Mouse (Mus musculus): ENCODE measurements around the gene Zbtb16. TPM values are rescaled to one million over a fixed set of nuclear protein-coding genes. Genes with fewer than 3 reads are reported as not detected.

Zbtb16 gene
- total RNA-seq, 1 experiment: 0.36 TPM

- no peak overlapping the region for H3K27ac ChIP-seq (ENCODE audit: insufficient read depth, low read depth, low read length, poor library complexity, severe bottlenecking)
- H3K4me1 ChIP-seq (ENCODE audit: control insufficient read depth in 2 of 2, insufficient read depth in 2 of 2, low read length in 2 of 2, poor library complexity in 1 of 2): no peaks in the 10 kb centered on the region
- in situ Hi-C loops (cut with MboI; ENCODE audit: low sequenced_read_pairs in 2 of 2, unreplicated experiment in 2 of 2): loop anchor here in 1 of 2 experiments (25.0 kb wide), 1 partner anchor 289 kb away; the partner anchor contains the start of gene Htr3b
- H3K4me3 ChIP-seq (ENCODE audit: insufficient read depth in 1 of 2, low read depth in 1 of 2, low read length in 2 of 2, poor library complexity in 1 of 2, severe bottlenecking in 1 of 2): no peak overlapping the region
- no peak overlapping the region for H3K9ac ChIP-seq (ENCODE audit: insufficient read depth, low read depth, low read length, poor library complexity, severe bottlenecking)
- no peak for DNase-seq (ENCODE audit: low read depth, low spot score)
- TF ChIP-seq MAFK (IDR thresholded peaks at IDR 0.05; ENCODE audit: insufficient read depth, low read depth, low read length): no peak
- no peak for TF ChIP-seq HCFC1 (IDR thresholded peaks at IDR 0.05; ENCODE audit: borderline replicate concordance, insufficient read depth, low read length)
- no peak for TF ChIP-seq CHD2 (IDR thresholded peaks at IDR 0.05; ENCODE audit: low read depth, low read length)
- no peak for TF ChIP-seq ZNF384 (IDR thresholded peaks at IDR 0.05; ENCODE audit: low read depth, low read length)
- no peak for TF ChIP-seq ZC3H11A (IDR thresholded peaks at IDR 0.05; ENCODE audit: borderline replicate concordance, low read depth, low read length)
- no peaks in the 10 kb centered on the region for H3K36me3 ChIP-seq (ENCODE audit: control insufficient read depth, insufficient read depth, low read length, poor library complexity, severe bottlenecking)
- H3K9me3 ChIP-seq (ENCODE audit: control insufficient read depth, insufficient read depth, low read depth, low read length): no peaks in the 10 kb centered on the region
Measured at GRCm38 (mm10) chr9:48673213-48673612, 162.8 kb downstream of the Zbtb16 start.

- DNase-seq (ENCODE audit: low read depth, low spot score): no peak
- in situ Hi-C loops (cut with MboI; ENCODE audit: low sequenced_read_pairs in 2 of 2, unreplicated experiment in 2 of 2): loop anchor here in 1 of 2 experiments (25.0 kb wide), 1 partner anchor 290 kb away; the partner anchor contains the start of gene Htr3b
- H3K9ac ChIP-seq (ENCODE audit: insufficient read depth, low read depth, low read length, poor library complexity, severe bottlenecking): no peak overlapping the region
- no peak overlapping the region for H3K27ac ChIP-seq (ENCODE audit: insufficient read depth, low read depth, low read length, poor library complexity, severe bottlenecking)
- TF ChIP-seq MAFK (IDR thresholded peaks at IDR 0.05; ENCODE audit: insufficient read depth, low read depth, low read length): no peak
- no peaks in the 10 kb centered on the region for H3K4me1 ChIP-seq (ENCODE audit: control insufficient read depth in 2 of 2, insufficient read depth in 2 of 2, low read length in 2 of 2, poor library complexity in 1 of 2)
- H3K4me3 ChIP-seq (ENCODE audit: insufficient read depth in 1 of 2, low read depth in 1 of 2, low read length in 2 of 2, poor library complexity in 1 of 2, severe bottlenecking in 1 of 2): no peak overlapping the region
- H3K9me3 ChIP-seq (ENCODE audit: control insufficient read depth, insufficient read depth, low read depth, low read length): no peaks in the 10 kb centered on the region
- H3K36me3 ChIP-seq (ENCODE audit: control insufficient read depth, insufficient read depth, low read length, poor library complexity, severe bottlenecking): no peaks in the 10 kb centered on the region
Measured at GRCm38 (mm10) chr9:48671841-48672240, 164.2 kb downstream of the Zbtb16 start.

DNA sequence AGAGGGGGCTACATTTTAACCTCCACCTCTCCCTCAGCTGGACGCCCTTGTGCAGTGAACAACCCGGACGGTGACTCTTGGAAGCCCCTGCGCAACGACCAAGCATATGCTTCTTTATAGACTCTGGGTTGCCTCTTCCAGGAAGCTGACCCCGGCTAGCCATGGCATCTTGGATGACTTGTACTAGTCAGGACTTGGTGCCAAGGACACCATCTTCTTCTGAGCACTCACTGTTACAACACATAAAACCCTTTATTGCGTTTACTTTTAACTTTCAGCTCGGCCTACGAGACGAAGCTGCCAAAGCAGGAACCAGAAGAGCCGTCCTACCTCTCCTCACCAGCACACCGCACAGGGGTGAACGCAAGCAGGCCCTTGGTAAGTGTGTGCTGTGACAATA, 165.9 kb downstream of the Zbtb16 start:
- no peak for TF ChIP-seq CHD2 (IDR thresholded peaks at IDR 0.05; ENCODE audit: low read depth, low read length)
- no peak for TF ChIP-seq ZNF384 (IDR thresholded peaks at IDR 0.05; ENCODE audit: low read depth, low read length)
- no peak for TF ChIP-seq MAFK (IDR thresholded peaks at IDR 0.05; ENCODE audit: insufficient read depth, low read depth, low read length)
- no peak for TF ChIP-seq HCFC1 (IDR thresholded peaks at IDR 0.05; ENCODE audit: borderline replicate concordance, insufficient read depth, low read length)
- no peak for TF ChIP-seq ZC3H11A (IDR thresholded peaks at IDR 0.05; ENCODE audit: borderline replicate concordance, low read depth, low read length)
- no peak overlapping the region for H3K27ac ChIP-seq (ENCODE audit: insufficient read depth, low read depth, low read length, poor library complexity, severe bottlenecking)
- no peaks in the 10 kb centered on the region for H3K36me3 ChIP-seq (ENCODE audit: control insufficient read depth, insufficient read depth, low read length, poor library complexity, severe bottlenecking)
- no peaks in the 10 kb centered on the region for H3K9me3 ChIP-seq (ENCODE audit: control insufficient read depth, insufficient read depth, low read depth, low read length)
- no peak overlapping the region for H3K4me3 ChIP-seq (ENCODE audit: insufficient read depth in 1 of 2, low read depth in 1 of 2, low read length in 2 of 2, poor library complexity in 1 of 2, severe bottlenecking in 1 of 2)
- H3K9ac ChIP-seq (ENCODE audit: insufficient read depth, low read depth, low read length, poor library complexity, severe bottlenecking): no peak overlapping the region
- H3K4me1 ChIP-seq (ENCODE audit: control insufficient read depth in 2 of 2, insufficient read depth in 2 of 2, low read length in 2 of 2, poor library complexity in 1 of 2): no peaks in the 10 kb centered on the region
- no peak for DNase-seq (ENCODE audit: low read depth, low spot score)
- in situ Hi-C loops (cut with MboI; ENCODE audit: low sequenced_read_pairs in 2 of 2, unreplicated experiment in 2 of 2): loop anchor here in 1 of 2 experiments (25.0 kb wide), 1 partner anchor 292 kb away; the partner anchor contains the start of gene Htr3b

DNA sequence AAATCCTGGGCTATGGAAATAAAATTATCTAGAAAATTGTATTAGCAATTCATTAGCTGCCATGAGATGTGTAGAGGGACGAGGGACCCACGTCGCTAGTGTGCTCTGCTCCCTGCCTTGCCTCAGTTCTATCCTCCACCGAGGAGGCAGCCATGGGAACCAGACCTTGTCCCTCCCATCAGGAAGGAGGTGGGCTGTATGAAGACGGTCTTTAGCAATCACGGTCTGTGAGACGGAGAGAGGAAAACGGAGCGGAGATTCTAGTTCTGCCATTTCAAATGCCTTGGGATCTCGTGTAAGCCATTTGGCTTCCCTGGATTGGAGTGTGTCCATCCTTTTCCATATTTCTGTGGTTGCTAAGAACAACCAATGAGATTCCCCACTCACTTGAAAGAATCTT, 166.3 kb downstream of the Zbtb16 start:
- in situ Hi-C loops (cut with MboI; ENCODE audit: low sequenced_read_pairs in 2 of 2, unreplicated experiment in 2 of 2): loop anchor here (10.0 to 25.0 kb wide), 2 partner anchors 293 to 295 kb away; partner anchors contain the start of gene Htr3b (in 2 of the 2)
- TF ChIP-seq ZC3H11A (IDR thresholded peaks at IDR 0.05; ENCODE audit: borderline replicate concordance, low read depth, low read length) (no peak), ZNF384 (IDR thresholded peaks at IDR 0.05; ENCODE audit: low read depth, low read length) (no peak), CHD2 (IDR thresholded peaks at IDR 0.05; ENCODE audit: low read depth, low read length) (no peak), HCFC1 (IDR thresholded peaks at IDR 0.05; ENCODE audit: borderline replicate concordance, insufficient read depth, low read length) (no peak), MAFK (IDR thresholded peaks at IDR 0.05; ENCODE audit: insufficient read depth, low read depth, low read length) (no peak)
- no peaks in the 10 kb centered on the region for H3K4me1 ChIP-seq (ENCODE audit: control insufficient read depth in 2 of 2, insufficient read depth in 2 of 2, low read length in 2 of 2, poor library complexity in 1 of 2)
- no peaks in the 10 kb centered on the region for H3K9me3 ChIP-seq (ENCODE audit: control insufficient read depth, insufficient read depth, low read depth, low read length)
- no peak for DNase-seq (ENCODE audit: low read depth, low spot score)
- no peak overlapping the region for H3K4me3 ChIP-seq (ENCODE audit: insufficient read depth in 1 of 2, low read depth in 1 of 2, low read length in 2 of 2, poor library complexity in 1 of 2, severe bottlenecking in 1 of 2)
- no peak overlapping the region for H3K9ac ChIP-seq (ENCODE audit: insufficient read depth, low read depth, low read length, poor library complexity, severe bottlenecking)
- no peak overlapping the region for H3K27ac ChIP-seq (ENCODE audit: insufficient read depth, low read depth, low read length, poor library complexity, severe bottlenecking)
- H3K36me3 ChIP-seq (ENCODE audit: control insufficient read depth, insufficient read depth, low read length, poor library complexity, severe bottlenecking): no peaks in the 10 kb centered on the region

DNA sequence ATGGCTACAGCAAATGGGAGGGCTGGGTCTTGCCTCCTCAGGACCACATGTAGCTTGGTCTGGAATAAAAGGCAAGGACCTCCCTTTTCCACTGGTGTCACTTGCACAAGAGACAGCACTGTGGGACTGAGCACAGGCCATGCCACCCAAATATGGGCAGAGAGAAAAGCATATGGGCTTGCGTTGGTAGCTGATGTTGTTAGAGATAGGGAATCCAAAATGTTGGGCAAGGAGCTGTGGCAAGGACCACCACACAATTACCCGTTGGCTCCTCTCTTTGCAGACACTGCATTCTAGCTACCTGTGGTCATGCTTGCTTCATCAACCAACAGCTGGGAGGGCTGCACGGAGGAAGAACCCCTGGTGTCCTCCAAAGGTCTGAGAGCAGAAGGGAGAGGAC, 169.3 kb downstream of the Zbtb16 start:
- no peak overlapping the region for H3K9ac ChIP-seq (ENCODE audit: insufficient read depth, low read depth, low read length, poor library complexity, severe bottlenecking)
- no peaks in the 10 kb centered on the region for H3K4me1 ChIP-seq (ENCODE audit: control insufficient read depth in 2 of 2, insufficient read depth in 2 of 2, low read length in 2 of 2, poor library complexity in 1 of 2)
- DNase-seq (ENCODE audit: low read depth, low spot score): no peak
- no peak overlapping the region for H3K27ac ChIP-seq (ENCODE audit: insufficient read depth, low read depth, low read length, poor library complexity, severe bottlenecking)
- no peak for TF ChIP-seq CHD2 (IDR thresholded peaks at IDR 0.05; ENCODE audit: low read depth, low read length)
- TF ChIP-seq MAFK (IDR thresholded peaks at IDR 0.05; ENCODE audit: insufficient read depth, low read depth, low read length): no peak
- no peak for TF ChIP-seq ZNF384 (IDR thresholded peaks at IDR 0.05; ENCODE audit: low read depth, low read length)
- no peak for TF ChIP-seq ZC3H11A (IDR thresholded peaks at IDR 0.05; ENCODE audit: borderline replicate concordance, low read depth, low read length)
- no peak for TF ChIP-seq HCFC1 (IDR thresholded peaks at IDR 0.05; ENCODE audit: borderline replicate concordance, insufficient read depth, low read length)
- no peaks in the 10 kb centered on the region for H3K36me3 ChIP-seq (ENCODE audit: control insufficient read depth, insufficient read depth, low read length, poor library complexity, severe bottlenecking)
- in situ Hi-C loops (cut with MboI; ENCODE audit: low sequenced_read_pairs in 2 of 2, unreplicated experiment in 2 of 2): loop anchor here (10.0 to 25.0 kb wide), 2 partner anchors 296 to 298 kb away; partner anchors contain the start of gene Htr3b (in 2 of the 2)
- no peaks in the 10 kb centered on the region for H3K9me3 ChIP-seq (ENCODE audit: control insufficient read depth, insufficient read depth, low read depth, low read length)
- no peak overlapping the region for H3K4me3 ChIP-seq (ENCODE audit: insufficient read depth in 1 of 2, low read depth in 1 of 2, low read length in 2 of 2, poor library complexity in 1 of 2, severe bottlenecking in 1 of 2)
